Mouse (Mus musculus): ENCODE data around the gene Uvssa.

- no peak for TF ChIP-seq CTCF (conservative IDR thresholded peaks at IDR 0.05; ENCODE audit: insufficient read depth, insufficient read length, low read depth, low read length)
- no peak for TF ChIP-seq POLR2A (IDR thresholded peaks at IDR 0.05; ENCODE audit: low read depth, low read length)
These were observed 17.3 kb downstream of the Uvssa start for GRCm38 (mm10) chr5:33395693-33396092.

All from kidney, adult 2 months (tissue).